Comparison of ENCODE assay signal across 21 mouse cellular contexts in genomic region chr1:143060698-143061576, GRCm38 (mm10).
DNase-seq lines count a peak whose midpoint lies in the region; ATAC-seq lines count a peak whose summit lies in the region.
"Had no signal": no experiment of that assay in that cellular context is flagged by ENCODE, and none has a peak within 500 bp of the region (broad histone marks: within the 10 kb centered on the region; RNA-seq: fewer than 3 reads in every experiment).

No protein-coding gene starts in this region.

- H3K4me2 ChIP-seq in hindbrain, embryonic 12.5 days (replicated peaks) = no peak overlapping the region
- H3K4me2 ChIP-seq in hindbrain, embryonic 13.5 days = no peak overlapping the region
- no peak overlapping the region for H3K4me2 ChIP-seq in midbrain, embryonic 14.5 days (ENCODE audit: low read length)
- no peak overlapping the region for H3K4me2 ChIP-seq in midbrain, embryonic 16.5 days (ENCODE audit: low read length)
- H3K4me2 ChIP-seq in forebrain, embryonic 15.5 days (replicated peaks) = no peak overlapping the region
- H3K4me2 ChIP-seq: embryonic facial prominence, embryonic 12.5 days had no signal

- no peaks in the 10 kb centered on the region for H3K4me1 ChIP-seq in hindbrain, embryonic 12.5 days
- H3K4me1 ChIP-seq in hindbrain, embryonic 13.5 days (replicated peaks) = no peaks in the 10 kb centered on the region
- H3K4me1 ChIP-seq in midbrain, embryonic 14.5 days (ENCODE audit: control insufficient read depth, insufficient read depth, low read length) = no peaks in the 10 kb centered on the region
- no peaks in the 10 kb centered on the region for H3K4me1 ChIP-seq in midbrain, embryonic 16.5 days (ENCODE audit: control insufficient read depth, insufficient read depth, low read length)
- H3K4me1 ChIP-seq in forebrain, embryonic 15.5 days = no peaks in the 10 kb centered on the region
- H3K4me1 ChIP-seq: embryonic facial prominence, embryonic 12.5 days; heart, embryonic 10.5 days had no signal

- H3K27me3 ChIP-seq in hindbrain, embryonic 12.5 days = no peaks in the 10 kb centered on the region
- H3K27me3 ChIP-seq in hindbrain, embryonic 13.5 days = no peaks in the 10 kb centered on the region
- H3K27me3 ChIP-seq in midbrain, embryonic 14.5 days (ENCODE audit: control insufficient read depth, insufficient read depth, low read length) = no peaks in the 10 kb centered on the region
- no peaks in the 10 kb centered on the region for H3K27me3 ChIP-seq in midbrain, embryonic 16.5 days (ENCODE audit: control insufficient read depth, insufficient read depth, low read depth, low read length)
- no peaks in the 10 kb centered on the region for H3K27me3 ChIP-seq in forebrain, embryonic 15.5 days
- H3K27me3 ChIP-seq: CH12.LX; embryonic facial prominence, embryonic 12.5 days; Patski had no signal

- H3K36me3 ChIP-seq in hindbrain, embryonic 12.5 days = no peaks in the 10 kb centered on the region
- no peaks in the 10 kb centered on the region for H3K36me3 ChIP-seq in hindbrain, embryonic 13.5 days
- H3K36me3 ChIP-seq in midbrain, embryonic 14.5 days (ENCODE audit: control insufficient read depth, insufficient read depth, low read length) = no peaks in the 10 kb centered on the region
- H3K36me3 ChIP-seq in midbrain, embryonic 16.5 days (ENCODE audit: control insufficient read depth, insufficient read depth, low read length) = no peaks in the 10 kb centered on the region
- H3K36me3 ChIP-seq in forebrain, embryonic 15.5 days = no peaks in the 10 kb centered on the region
- H3K36me3 ChIP-seq: embryonic facial prominence, embryonic 12.5 days; heart, embryonic 10.5 days had no signal

- no peaks in the 10 kb centered on the region for H3K9me3 ChIP-seq in hindbrain, embryonic 12.5 days (replicated peaks)
- no peaks in the 10 kb centered on the region for H3K9me3 ChIP-seq in hindbrain, embryonic 13.5 days
- H3K9me3 ChIP-seq in midbrain, embryonic 14.5 days (ENCODE audit: control insufficient read depth, low read length) = no peaks in the 10 kb centered on the region
- H3K9me3 ChIP-seq in midbrain, embryonic 16.5 days (replicated peaks; ENCODE audit: control insufficient read depth, low read length, poor library complexity, severe bottlenecking) = no peaks in the 10 kb centered on the region
- H3K9me3 ChIP-seq in forebrain, embryonic 15.5 days = no peaks in the 10 kb centered on the region
- H3K9me3 ChIP-seq: embryonic facial prominence, embryonic 12.5 days; heart, embryonic 10.5 days had no signal

- no peak overlapping the region for H3K9ac ChIP-seq in hindbrain, embryonic 12.5 days
- H3K9ac ChIP-seq in hindbrain, embryonic 13.5 days = no peak overlapping the region
- H3K9ac ChIP-seq in midbrain, embryonic 14.5 days (replicated peaks; ENCODE audit: low read length) = no peak overlapping the region
- no peak overlapping the region for H3K9ac ChIP-seq in midbrain, embryonic 16.5 days (ENCODE audit: low read depth, low read length)
- H3K9ac ChIP-seq in forebrain, embryonic 15.5 days (replicated peaks) = no peak overlapping the region
- H3K9ac ChIP-seq: embryonic facial prominence, embryonic 12.5 days had no signal

- DNase-seq in midbrain, embryonic 14.5 days = peak; percentile 3
- no peak for DNase-seq in gastrocnemius, postnatal 36 days
- DNase-seq in adrenal gland, postnatal 36 days = no peak
- DNase-seq: adrenal gland, postnatal 14 days; cerebellum, adult 2 months; cerebellum, postnatal 14 days; heart, adult 18-20 months; heart, postnatal 10 days; heart, postnatal 4 days had no signal

- no peak overlapping the region for H3K27ac ChIP-seq in hindbrain, embryonic 12.5 days
- no peak overlapping the region for H3K27ac ChIP-seq in hindbrain, embryonic 13.5 days
- no peak overlapping the region for H3K27ac ChIP-seq in midbrain, embryonic 14.5 days (replicated peaks; ENCODE audit: low read depth, low read length)
- H3K27ac ChIP-seq in midbrain, embryonic 16.5 days (ENCODE audit: low read length) = no peak overlapping the region
- peak overlapping the region; percentile 19; the same call in 1 of the 2 replicates for H3K27ac ChIP-seq in forebrain, embryonic 15.5 days (replicated peaks)
- H3K27ac ChIP-seq: embryonic facial prominence, embryonic 12.5 days; heart, embryonic 10.5 days had no signal

- H3K4me3 ChIP-seq in hindbrain, embryonic 12.5 days = no peak overlapping the region
- no peak overlapping the region for H3K4me3 ChIP-seq in hindbrain, embryonic 13.5 days
- H3K4me3 ChIP-seq in midbrain, embryonic 14.5 days (replicated peaks; ENCODE audit: low read depth, low read length) = no peak overlapping the region
- H3K4me3 ChIP-seq in midbrain, embryonic 16.5 days (ENCODE audit: low read depth, low read length) = no peak overlapping the region
- H3K4me3 ChIP-seq in forebrain, embryonic 15.5 days = no peak overlapping the region
- H3K4me3 ChIP-seq: embryonic facial prominence, embryonic 12.5 days; heart, embryonic 10.5 days had no signal

- WGBS in hindbrain, embryonic 12.5 days = 55% methylated on average over 4 of the region's 4 CpGs
- WGBS in hindbrain, embryonic 13.5 days = 43% methylated on average over 4 of the region's 4 CpGs
- 24% methylated on average over 4 of the region's 4 CpGs for WGBS in midbrain, embryonic 14.5 days
- 30% methylated on average over 4 of the region's 4 CpGs for WGBS in midbrain, embryonic 16.5 days
- WGBS in forebrain, embryonic 15.5 days = 28% methylated on average over 4 of the region's 4 CpGs

- intact Hi-C loops in gastrocnemius, postnatal 36 days (cut with DNase I) = no loop called here

- peak; percentile 46; the same call in 1 of the 2 replicates for ATAC-seq in hindbrain, embryonic 12.5 days (ENCODE audit: low FRiP score)
- ATAC-seq in hindbrain, embryonic 13.5 days (ENCODE audit: low FRiP score) = no peak
- peak; percentile 66; the same call in 1 of the 2 replicates for ATAC-seq in midbrain, embryonic 14.5 days (ENCODE audit: low FRiP score, low TSS enrichment)
- no peak for ATAC-seq in midbrain, embryonic 16.5 days
- ATAC-seq in forebrain, embryonic 15.5 days (replicated peaks) = peak; percentile 75
- ATAC-seq: activated CD4-positive, CD25-positive, alpha-beta regulatory T cell, adult 4 months; hindbrain, embryonic 16.5 days; inflammation-experienced regulatory T-cells, adult 6 months; intestine, postnatal 0 days; Patski had no signal

Comparison
In these comparisons a context has a peak if more than half of its experiments do, and no peak if none do; other contexts are left out.
1. ATAC-seq: peak in hindbrain, embryonic 12.5 days (single experiment), midbrain, embryonic 14.5 days (single experiment) and forebrain, embryonic 15.5 days (single experiment); none in hindbrain, embryonic 13.5 days (single experiment) and midbrain, embryonic 16.5 days (single experiment).